Mouse (Mus musculus) A20 (cell line): ENCODE results near the gene Pacrg.

Experiments
- DNase-seq: peaks from one replicate; pipeline ENCODE4 v3.0.0-alpha.2; 2011; ENCODE audit warnings: low read depth, low spot score

Pacrg gene

GRCm38 (mm10) chr17:10497781-10498420 lies 342.2 kb downstream of the Pacrg start:
- no peak for DNase-seq

DNA sequence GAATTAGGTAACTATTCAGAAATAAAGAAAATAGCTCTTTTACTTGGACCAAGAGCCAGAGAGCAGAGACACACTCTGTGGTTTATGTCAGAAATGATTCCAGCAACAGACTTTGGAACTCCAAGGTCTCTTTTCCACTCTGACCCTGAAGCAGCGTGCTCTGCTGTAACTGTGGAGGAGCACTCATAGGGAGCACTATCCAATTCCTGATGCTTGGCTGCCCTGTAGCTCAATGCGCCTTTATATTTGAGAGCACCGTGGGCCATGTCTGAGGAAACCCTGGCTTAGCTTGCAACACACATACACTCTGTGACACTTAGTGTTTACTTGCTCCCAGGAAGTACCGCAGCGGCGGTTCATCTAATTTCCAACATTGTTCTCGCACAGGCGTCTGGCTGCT lies 344.0 kb downstream of the Pacrg start:
- DNase-seq = no peak

DNA sequence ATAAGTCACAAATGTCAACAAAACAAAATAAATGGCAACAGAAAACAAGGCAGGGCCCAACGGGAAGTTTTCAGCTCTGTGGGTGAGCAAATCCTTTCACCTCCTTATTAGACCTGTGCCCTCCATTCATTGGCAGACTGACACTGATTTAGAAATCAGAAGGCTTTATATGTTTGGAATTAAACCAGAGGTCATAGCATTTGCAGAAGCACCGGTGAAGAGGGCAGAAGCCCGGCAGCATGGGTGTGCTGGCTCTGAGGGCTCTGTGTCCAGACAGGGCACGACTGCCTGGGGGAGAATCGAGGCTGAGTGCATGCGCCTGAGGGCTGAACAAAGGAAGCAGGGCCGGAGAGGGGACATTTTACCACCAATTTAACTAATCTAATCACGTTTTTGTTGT lies 344.5 kb downstream of the Pacrg start:
- no peak for DNase-seq

DNA sequence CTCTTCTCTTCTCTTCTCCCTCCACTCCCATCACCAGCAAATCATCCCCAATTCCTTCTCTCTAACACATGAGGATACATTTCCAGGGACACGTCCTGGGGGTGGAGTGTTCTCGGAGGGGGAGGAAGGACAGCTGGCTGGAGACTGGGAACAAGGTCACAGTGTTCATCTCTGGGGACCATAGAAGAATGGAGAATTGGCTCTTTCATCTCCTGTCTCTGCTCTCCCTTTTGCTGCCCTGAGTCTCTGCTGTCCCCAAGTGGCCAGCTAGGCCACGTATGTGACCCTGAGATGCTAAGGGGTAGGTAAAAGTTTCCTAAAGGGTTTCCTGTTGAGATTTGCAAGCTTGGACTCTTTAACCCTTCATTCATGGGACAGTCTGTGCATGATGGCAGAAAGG lies 347.0 kb downstream of the Pacrg start:
- no peak for DNase-seq

- DNase-seq = no peak
Measured at GRCm38 (mm10) chr17:10490374-10491169, 349.5 kb downstream of the Pacrg start.

DNA sequence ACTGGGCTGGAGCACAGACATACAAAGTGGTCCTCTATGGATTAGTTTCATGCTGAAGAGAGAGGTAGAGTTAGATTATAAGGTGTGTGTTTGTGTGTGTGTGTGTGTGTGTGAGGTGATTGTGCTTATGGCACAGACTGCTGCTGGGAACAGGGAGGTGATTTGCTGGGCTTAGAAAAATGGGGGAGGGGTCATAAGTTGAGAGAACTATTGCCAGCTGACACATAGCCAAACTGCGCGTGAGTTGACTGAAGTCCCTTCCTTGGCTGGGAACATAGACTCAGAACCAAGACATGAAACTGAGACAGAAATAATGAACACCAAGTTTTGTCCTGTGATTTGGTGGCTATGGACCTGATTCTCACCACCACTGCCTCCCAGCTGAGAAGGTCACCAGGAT lies 351.2 kb downstream of the Pacrg start:
- no peak for DNase-seq

DNA sequence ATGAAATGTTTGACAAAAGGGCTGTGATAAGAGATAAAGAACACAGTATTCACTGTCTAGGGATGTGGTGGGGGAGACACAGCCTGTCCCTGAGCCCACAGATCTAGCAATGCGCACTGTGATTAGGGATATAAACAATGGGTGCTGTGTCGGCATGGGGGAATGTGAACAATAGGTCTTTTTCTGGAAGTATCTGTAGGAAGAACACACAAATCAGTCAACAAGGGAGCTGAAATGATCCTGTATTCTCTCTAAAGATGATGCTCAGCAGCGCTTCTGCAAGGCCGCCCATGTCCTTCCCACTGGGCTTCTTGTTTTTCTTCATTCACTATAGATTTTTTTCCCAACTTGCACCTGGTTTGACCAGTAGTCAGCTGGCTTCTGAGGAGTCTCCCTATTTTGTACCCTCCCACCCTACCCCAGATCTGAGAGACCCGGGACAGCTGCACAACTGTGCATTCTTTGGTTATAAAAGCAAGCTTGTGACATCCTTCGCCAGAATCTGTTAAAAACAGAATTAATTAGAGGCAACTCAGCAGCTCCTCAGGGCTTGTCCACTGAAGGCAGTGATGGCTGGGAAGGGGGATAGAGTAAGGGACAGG lies 356.1 kb downstream of the Pacrg start:
- no peak for DNase-seq

- DNase-seq = no peak
Measured at GRCm38 (mm10) chr17:10481081-10481480, 359.0 kb downstream of the Pacrg start.

DNA sequence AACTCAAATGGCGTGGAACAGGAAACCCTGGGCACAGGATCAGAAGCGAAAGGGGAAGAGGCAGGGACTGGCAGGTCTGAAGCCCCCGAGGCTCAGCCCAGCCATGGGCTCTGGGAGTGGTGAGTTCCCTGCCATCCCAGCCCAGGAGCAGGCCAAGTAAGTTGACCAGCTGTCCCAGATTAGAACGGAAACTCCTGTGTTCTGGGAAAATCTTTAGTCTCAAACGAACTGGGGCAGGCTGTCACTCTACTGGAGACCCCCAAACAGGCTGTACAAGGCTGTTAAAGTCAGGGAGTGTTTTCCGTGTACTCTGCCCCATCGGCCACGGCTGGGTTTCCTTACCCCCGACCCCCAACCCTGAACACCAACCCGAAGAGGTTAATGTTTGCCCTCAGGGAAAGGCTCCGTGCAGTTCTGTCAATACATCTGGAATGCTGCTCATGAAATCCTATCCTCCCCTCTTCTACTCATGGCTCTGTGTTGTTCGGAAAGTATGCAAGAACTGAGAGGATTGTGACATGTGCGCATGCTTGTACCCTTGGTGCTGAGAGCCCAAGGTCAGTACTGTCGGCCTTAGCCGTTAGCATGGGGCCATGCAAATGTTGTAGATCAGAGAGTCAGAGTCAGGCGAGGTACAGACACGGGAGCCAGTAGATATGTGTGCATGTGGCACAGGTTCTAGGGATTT lies 360.9 kb downstream of the Pacrg start:
- DNase-seq = no peak

- DNase-seq = no peak
Measured at GRCm38 (mm10) chr17:10478377-10478776, 361.7 kb downstream of the Pacrg start.

- DNase-seq = no peak
Measured at GRCm38 (mm10) chr17:10476807-10477206, 363.3 kb downstream of the Pacrg start.

GRCm38 (mm10) chr17:10474972-10475371 lies 365.1 kb downstream of the Pacrg start:
- DNase-seq = no peak

GRCm38 (mm10) chr17:10473826-10474384 lies 366.2 kb downstream of the Pacrg start:
- DNase-seq = no peak

DNA sequence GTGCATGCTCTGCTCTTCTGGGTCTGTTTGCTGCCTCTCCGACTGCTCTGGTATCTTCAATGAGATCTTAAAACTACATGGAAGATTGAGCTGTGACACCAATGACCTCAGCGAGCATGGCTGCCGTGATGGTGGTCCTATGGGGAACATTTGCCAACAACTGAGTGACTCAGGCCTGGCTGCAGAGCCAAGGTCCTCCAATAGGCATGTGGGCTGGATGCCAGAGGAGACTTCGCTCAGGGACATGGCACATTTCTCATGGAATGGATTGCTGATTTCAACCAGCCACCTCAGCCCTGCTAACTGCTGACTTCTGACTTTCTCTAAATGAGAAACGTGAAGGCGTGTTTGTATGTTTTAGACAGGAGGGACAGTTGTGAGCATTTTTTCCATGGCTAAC lies 366.9 kb downstream of the Pacrg start:
- DNase-seq = no peak

- DNase-seq = no peak
Measured at GRCm38 (mm10) chr17:10469874-10470568, 370.1 kb downstream of the Pacrg start.

GRCm38 (mm10) chr17:10467102-10467501 lies 373.0 kb downstream of the Pacrg start:
- DNase-seq = no peak

- no peak for DNase-seq
Measured at GRCm38 (mm10) chr17:10465467-10465866, 374.6 kb downstream of the Pacrg start.

- DNase-seq = no peak
Measured at GRCm38 (mm10) chr17:10464700-10465099, 375.4 kb downstream of the Pacrg start.

DNA sequence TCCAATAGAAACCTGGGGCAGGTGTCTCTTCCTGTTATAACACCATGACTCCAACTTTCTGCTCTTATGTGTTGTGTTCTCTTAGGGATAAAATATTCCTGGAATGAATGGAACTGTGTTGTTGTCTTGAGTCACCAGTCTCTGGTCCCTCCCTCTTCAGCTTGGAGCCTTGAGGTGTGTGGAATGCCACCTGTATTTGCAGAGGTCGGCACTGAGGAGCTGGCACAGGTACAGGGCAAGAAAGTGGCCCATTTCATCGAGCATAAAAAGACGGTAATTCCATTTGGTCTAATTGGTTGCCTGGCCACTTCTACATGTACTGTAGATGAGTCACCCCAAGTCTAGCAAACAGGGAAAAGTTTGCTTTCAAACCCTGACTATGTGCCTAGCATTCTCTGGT lies 376.5 kb downstream of the Pacrg start:
- DNase-seq = no peak

GRCm38 (mm10) chr17:10460916-10461315 lies 379.2 kb downstream of the Pacrg start:
- no peak for DNase-seq

DNA sequence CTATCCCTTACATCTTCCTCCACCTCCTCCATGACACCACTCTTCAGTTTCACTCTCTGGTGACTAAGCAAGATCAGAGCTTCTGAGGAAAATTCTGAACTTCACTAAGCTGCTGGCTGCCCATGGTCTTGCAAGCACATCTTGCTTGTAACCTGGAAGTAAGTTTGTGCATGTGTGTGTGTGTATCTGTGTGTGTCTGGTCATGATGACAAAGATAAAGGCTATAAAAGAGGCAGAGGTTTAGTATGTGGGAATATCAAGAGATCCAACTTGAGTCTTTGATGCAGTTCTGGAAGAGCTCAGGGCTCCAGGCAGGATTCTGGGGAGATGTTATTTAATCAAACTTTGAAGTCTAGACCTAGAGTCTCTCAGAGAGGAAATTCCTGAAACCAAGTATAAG lies 381.4 kb downstream of the Pacrg start:
- no peak for DNase-seq
